8 mouse cellular contexts compared by ENCODE assay signal in the genomic region with DNA sequence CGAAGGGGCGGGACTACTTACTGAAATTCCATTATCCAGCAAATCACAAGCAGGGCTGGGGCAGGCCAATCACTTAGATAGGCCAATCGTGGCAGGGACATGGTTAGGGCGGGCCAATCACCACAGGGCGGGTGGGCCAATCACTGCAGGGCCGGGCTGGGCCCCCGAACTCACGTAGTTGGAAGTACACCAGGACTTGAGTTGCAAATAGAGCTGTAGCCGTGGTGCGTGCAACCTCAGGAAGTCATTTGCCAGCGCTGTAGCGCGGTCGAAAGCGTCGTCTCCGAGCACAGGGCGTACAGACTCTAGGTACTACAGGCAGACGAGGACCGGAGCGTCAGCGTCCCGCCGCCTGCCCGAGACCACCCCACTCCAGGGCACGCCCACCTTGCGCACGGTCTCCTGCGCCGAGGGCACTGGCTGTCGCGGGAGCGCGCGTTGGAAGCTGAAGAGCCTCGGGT. TPM values are rescaled to one million over a fixed set of nuclear protein-coding genes. Genes with fewer than 3 reads are reported as not detected.
A peak's percentile ranks its signal among the peaks of the same experiment; 100 is the strongest.
DNase-seq lines count a peak whose midpoint lies in the region; ATAC-seq and TF ChIP-seq lines count a peak whose summit lies in the region.

No protein-coding gene starts in this region.

- under 1% methylated on average over 36 of the region's 36 CpGs for WGBS in embryonic facial prominence, embryonic 13.5 days
- under 1% methylated on average over 36 of the region's 36 CpGs for WGBS in midbrain, postnatal 0 days

- peaks cover 32% of the 10 kb centered on the region for H3K4me1 ChIP-seq in embryonic facial prominence, embryonic 13.5 days
- H3K4me1 ChIP-seq in midbrain, postnatal 0 days (ENCODE audit: insufficient read depth, low read length) = peaks cover 25% of the 10 kb centered on the region; the same call in 1 of the 2 replicates

- H3K9ac ChIP-seq in embryonic facial prominence, embryonic 13.5 days = peak overlapping the region; percentile 77
- H3K9ac ChIP-seq in midbrain, postnatal 0 days (replicated peaks; ENCODE audit: low read length, poor library complexity, severe bottlenecking) = peak overlapping the region; percentile 59

- H3K4me3 ChIP-seq in embryonic facial prominence, embryonic 13.5 days = peak overlapping the region; percentile 54
- peak overlapping the region; percentile 42 for H3K4me3 ChIP-seq in midbrain, postnatal 0 days (ENCODE audit: low read depth, low read length)

- H3K9me3 ChIP-seq in embryonic facial prominence, embryonic 13.5 days = no peaks in the 10 kb centered on the region
- no peaks in the 10 kb centered on the region for H3K9me3 ChIP-seq in midbrain, postnatal 0 days (ENCODE audit: low read length)

- peak overlapping the region; percentile 91 for H3K27ac ChIP-seq in embryonic facial prominence, embryonic 13.5 days
- peak overlapping the region; percentile 77 for H3K27ac ChIP-seq in midbrain, postnatal 0 days (ENCODE audit: low read depth, low read length)

- H3K27me3 ChIP-seq in embryonic facial prominence, embryonic 13.5 days = no peaks in the 10 kb centered on the region
- no peaks in the 10 kb centered on the region for H3K27me3 ChIP-seq in midbrain, postnatal 0 days (ENCODE audit: insufficient read depth, low read length)

- no peak for TF ChIP-seq CTCF in midbrain, postnatal 0 days (IDR thresholded peaks at IDR 0.05)

- H3K36me3 ChIP-seq in embryonic facial prominence, embryonic 13.5 days = peaks cover 29% of the 10 kb centered on the region
- H3K36me3 ChIP-seq in midbrain, postnatal 0 days (ENCODE audit: insufficient read depth, low read length) = peaks cover 8% of the 10 kb centered on the region

- peak overlapping the region; percentile 75 for H3K4me2 ChIP-seq in embryonic facial prominence, embryonic 13.5 days
- H3K4me2 ChIP-seq in midbrain, postnatal 0 days (ENCODE audit: low read depth, low read length, poor library complexity, severe bottlenecking) = peak overlapping the region; percentile 69

- DNase-seq in 416B (ENCODE audit: low read depth) (peak; percentile 89), liver (peak; percentile 85)
- DNase-seq in adrenal gland, postnatal 4 days (ENCODE audit: low spot score in 2 of 2) = peak; percentile 64 to 77
- peak; percentile 82 for DNase-seq in heart, adult 8-10 months (ENCODE audit: low spot score)
- DNase-seq in kidney, adult 8-10 months = peak; percentile 85 to 86
- peak; percentile 97 for DNase-seq in midbrain, postnatal 0 days (ENCODE audit: low spot score)
- DNase-seq in spleen, postnatal 36 days (ENCODE audit: low spot score in 2 of 2) = peak; percentile 74

- peak; percentile 94 for ATAC-seq in embryonic facial prominence, embryonic 13.5 days (ENCODE audit: insufficient number of reproducible peaks, insufficient read depth, low FRiP score, low TSS enrichment, low read depth)
- ATAC-seq in midbrain, postnatal 0 days (ENCODE audit: low FRiP score) = peak; percentile 94

RNA-seq across cellular contexts. Expression of a gene that starts 4.4 kb away (rescaled TPM):
- 10 to 100 TPM; 28.0 to 31.1 TPM for total RNA-seq in adrenal gland, postnatal 4 days (2021)
- polyA plus RNA-seq in embryonic facial prominence, embryonic 13.5 days (2015; fragmentation: Nextera tagmentation; extraction: Ambion mirVana) = 32.0 and 39.1 TPM in 2 replicates
- 1 to 10 TPM; 1.4 to 2.7 (median 1.8) TPM for total RNA-seq in heart, adult 8-10 months (2022)
- 88.1 and 90.1 TPM in 2 replicates for total RNA-seq in midbrain, postnatal 0 days (2014; rRNA removed)
- polyA plus RNA-seq in midbrain, postnatal 0 days (2015; fragmentation: Nextera tagmentation; extraction: Ambion mirVana) = 54.0 and 56.9 TPM in 2 replicates

RNA-seq across cellular contexts. Expression of a gene that starts 16.1 kb away (rescaled TPM):
- total RNA-seq in adrenal gland, postnatal 4 days (2021) = 100 to 1,000 TPM; 380 to 390 TPM
- 534 and 684 TPM in 2 replicates for polyA plus RNA-seq in embryonic facial prominence, embryonic 13.5 days (2015; fragmentation: Nextera tagmentation; extraction: Ambion mirVana)
- total RNA-seq in heart, adult 8-10 months (2022) = 100 to 1,000 TPM in 2 of 4 experiments, 10 to 100 TPM in 2; 88.3 to 107 (median 102) TPM
- 218 and 285 TPM in 2 replicates for total RNA-seq in midbrain, postnatal 0 days (2014; rRNA removed)
- polyA plus RNA-seq in midbrain, postnatal 0 days (2015; fragmentation: Nextera tagmentation; extraction: Ambion mirVana) = 580 and 583 TPM in 2 replicates

RNA-seq across cellular contexts. Expression of a gene that starts 27.2 kb away (rescaled TPM):
- 100 to 1,000 TPM; 106 to 111 TPM for total RNA-seq in adrenal gland, postnatal 4 days (2021)
- 92.0 and 99.7 TPM in 2 replicates for polyA plus RNA-seq in embryonic facial prominence, embryonic 13.5 days (2015; fragmentation: Nextera tagmentation; extraction: Ambion mirVana)
- total RNA-seq in heart, adult 8-10 months (2022) = 10 to 100 TPM; 23.2 to 31.9 (median 27.0) TPM
- 37.2 and 40.6 TPM in 2 replicates for total RNA-seq in midbrain, postnatal 0 days (2014; rRNA removed)
- 25.6 and 25.9 TPM in 2 replicates for polyA plus RNA-seq in midbrain, postnatal 0 days (2015; fragmentation: Nextera tagmentation; extraction: Ambion mirVana)

RNA-seq across cellular contexts. Expression of a gene that starts 27.3 kb away (rescaled TPM):
- under 1 TPM in 1 of 2 experiments, not detected in 1; 0.39 TPM for total RNA-seq in adrenal gland, postnatal 4 days (2021)
- 0.25 and 0.26 TPM in 2 replicates for polyA plus RNA-seq in embryonic facial prominence, embryonic 13.5 days (2015; fragmentation: Nextera tagmentation; extraction: Ambion mirVana)
- not detected for total RNA-seq in heart, adult 8-10 months (2022)
- not detected in 2 replicates for total RNA-seq in midbrain, postnatal 0 days (2014; rRNA removed)
- 0.12 and 0.17 TPM in 2 replicates for polyA plus RNA-seq in midbrain, postnatal 0 days (2015; fragmentation: Nextera tagmentation; extraction: Ambion mirVana)

RNA-seq across cellular contexts. Expression of a gene that starts 28.3 kb away (rescaled TPM):
- 10 to 100 TPM; 23.8 to 28.5 TPM for total RNA-seq in adrenal gland, postnatal 4 days (2021)
- 73.6 and 83.2 TPM in 2 replicates for polyA plus RNA-seq in embryonic facial prominence, embryonic 13.5 days (2015; fragmentation: Nextera tagmentation; extraction: Ambion mirVana)
- 10 to 100 TPM in 3 of 4 experiments, 1 to 10 TPM in 1; 8.6 to 13.5 (median 11.0) TPM for total RNA-seq in heart, adult 8-10 months (2022)
- total RNA-seq in midbrain, postnatal 0 days (2014; rRNA removed) = 7.8 and 11.4 TPM in 2 replicates
- polyA plus RNA-seq in midbrain, postnatal 0 days (2015; fragmentation: Nextera tagmentation; extraction: Ambion mirVana) = 5.9 and 8.4 TPM in 2 replicates

Comparison
In these comparisons a context has a peak if more than half of its experiments do, and no peak if none do; other contexts are left out.
1. Peak in every context shown above with its lines: DNase-seq, ATAC-seq, H3K4me3 ChIP-seq and H3K27ac ChIP-seq.
2. RNA of a gene that starts 4.4 kb away (total RNA-seq): 88.1 to 90.1 TPM in midbrain, postnatal 0 days and 28.0 to 31.1 TPM in adrenal gland, postnatal 4 days; 1.4 to 2.7 TPM in heart, adult 8-10 months; every median in the first group is over 4 times any median in the second.